Mouse (Mus musculus) lung, adult 2 months (tissue): ENCODE data around the gene Pigp.

ENCODE experiments used
- CTCF ChIP-seq: fragments of 200-500 bp; IDR thresholded peaks from 2 replicates; pipeline ENCODE4 v1.5.1; 2011; ENCODE audit warnings: mild to moderate bottlenecking, low read length, control low read depth; ENCODE audit not compliant: insufficient read depth
- POLR2A ChIP-seq: fragments of 200-500 bp; IDR thresholded peaks from 2 replicates; pipeline ENCODE4 v1.6.1; 2011; ENCODE audit warnings: low read depth, mild to moderate bottlenecking, control low read depth, low read length, borderline replicate concordance; ENCODE audit errors: extremely low read depth

DNA sequence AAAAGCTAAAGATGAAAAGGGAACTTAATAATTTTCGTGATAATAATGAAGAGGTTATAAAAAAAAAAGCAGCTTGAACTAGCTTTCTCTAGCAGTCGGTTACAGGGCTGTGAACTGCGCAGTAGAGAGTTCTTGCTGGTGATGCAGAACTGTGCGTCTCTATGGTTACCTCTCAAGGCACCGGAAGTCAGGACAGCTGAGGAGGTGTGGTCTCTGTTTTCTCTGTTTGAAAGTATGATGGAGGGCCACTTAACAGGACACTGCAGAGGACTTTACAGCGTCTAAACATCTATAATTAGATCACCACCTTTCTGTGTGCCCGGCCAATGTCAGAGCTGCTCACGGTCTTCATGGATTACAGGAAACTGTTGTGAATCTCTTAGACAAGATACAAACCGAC, 17.2 kb downstream of the Pigp start:
- no peak for TF ChIP-seq POLR2A
- TF ChIP-seq CTCF: no peak
